Mouse (Mus musculus) hindbrain, embryonic 12.5 days (tissue): ENCODE measurements at regions not wholly inside any gene's neighbourhood (a gene's known extent, or its start where the extent isn't known, plus 50 kb on each side); places are given as distances from the start of the nearest gene placed in this dataset.
"Not testable (repeated sequence)": the region's sequence is repeated elsewhere in the genome, so short reads cannot be mapped to it uniquely, and the experiment has no call there.

Experiments
- ATAC-seq: fragments of 200-750 bp; cut with Nextera tagmentation; 2 replicates; pipeline ENCODE4 v1.8.0; 2017; ENCODE audit warnings: moderate TSS enrichment; ENCODE audit not compliant: low FRiP score
- H3K27ac ChIP-seq: fragments of 300-500 bp; sonication (generic); 2 replicates; pipeline ENCODE4 v1.5.1; 2016; ENCODE audit warnings: mild to moderate bottlenecking
- H3K27me3 ChIP-seq: fragments of 300-500 bp; sonication (generic); 2 replicates; pipeline ENCODE4 v1.6.1; 2016; ENCODE audit warnings: mild to moderate bottlenecking
- H3K36me3 ChIP-seq: fragments of 300-500 bp; sonication (generic); 2 replicates; pipeline ENCODE4 v1.6.1; 2016; ENCODE audit warnings: mild to moderate bottlenecking
- H3K4me1 ChIP-seq: fragments of 300-500 bp; sonication (generic); 2 replicates; pipeline ENCODE4 v1.6.1; 2016
- H3K4me2 ChIP-seq: fragments of 300-500 bp; sonication (generic); replicated peaks from 2 replicates; pipeline ENCODE4 v1.6.1; 2016; ENCODE audit warnings: mild to moderate bottlenecking
- H3K4me3 ChIP-seq: fragments of 300-500 bp; sonication (generic); 2 replicates; pipeline ENCODE4 v1.5.1; 2016; ENCODE audit warnings: mild to moderate bottlenecking
- H3K9ac ChIP-seq: fragments of 300-500 bp; sonication (generic); 2 replicates; pipeline ENCODE4 v1.6.1; 2016; ENCODE audit warnings: mild to moderate bottlenecking, moderate library complexity
- H3K9me3 ChIP-seq: fragments of 300-500 bp; sonication (generic); replicated peaks from 2 replicates; pipeline ENCODE4 v1.6.1; 2016; ENCODE audit warnings: mild to moderate bottlenecking
- WGBS: fragments of 180-500 bp; shearing (Covaris S2); methylation state at CpG from one replicate; pipeline ENCODE4 v1.1.7; 2016; 5-methylcytosine and 5-hydroxymethylcytosine counted together

GRCm38 (mm10) chr2:109402556-109402955 lies 122.0 kb upstream of the Mettl15 start:
- Histone ChIP-seq H3K9ac (no peak overlapping the region), H3K4me2 (no peak overlapping the region), H3K27me3 (no peaks in the 10 kb centered on the region), H3K4me3 (no peak overlapping the region), H3K27ac (no peak overlapping the region), H3K9me3 (no peaks in the 10 kb centered on the region), H3K4me1 (no peaks in the 10 kb centered on the region), H3K36me3 (no peaks in the 10 kb centered on the region)
- no peak for ATAC-seq
- WGBS = 80% methylated on average over 1 of the region's 1 CpGs

- no peak for ATAC-seq
- Histone ChIP-seq H3K4me2 (no peak overlapping the region), H3K4me1 (no peaks in the 10 kb centered on the region), H3K36me3 (no peaks in the 10 kb centered on the region), H3K27ac (no peak overlapping the region), H3K9ac (no peak overlapping the region), H3K9me3 (no peaks in the 10 kb centered on the region), H3K27me3 (no peaks in the 10 kb centered on the region), H3K4me3 (no peak overlapping the region)
- 83% methylated on average over 3 of the region's 3 CpGs for WGBS
Measured at GRCm38 (mm10) chr2:109404262-109404661, 123.7 kb upstream of the Mettl15 start.

GRCm38 (mm10) chr2:109406591-109407079 lies 126.1 kb upstream of the Mettl15 start:
- no peaks in the 10 kb centered on the region for H3K27me3 ChIP-seq
- ATAC-seq = no peak
- no peaks in the 10 kb centered on the region for H3K36me3 ChIP-seq
- no peaks in the 10 kb centered on the region for H3K4me1 ChIP-seq
- H3K9me3 ChIP-seq = no peaks in the 10 kb centered on the region
- no peak overlapping the region for H3K9ac ChIP-seq
- H3K4me2 ChIP-seq = no peak overlapping the region
- H3K4me3 ChIP-seq = no peak overlapping the region
- WGBS = 81% methylated on average over 7 of the region's 7 CpGs
- no peak overlapping the region for H3K27ac ChIP-seq

GRCm38 (mm10) chr2:109420098-109420497 lies 139.6 kb upstream of the Mettl15 start:
- ATAC-seq = no peak
- H3K4me1 ChIP-seq = no peaks in the 10 kb centered on the region
- H3K9ac ChIP-seq = no peak overlapping the region
- H3K9me3 ChIP-seq = no peaks in the 10 kb centered on the region
- H3K36me3 ChIP-seq = no peaks in the 10 kb centered on the region
- no peak overlapping the region for H3K4me3 ChIP-seq
- no peak overlapping the region for H3K27ac ChIP-seq
- H3K27me3 ChIP-seq = no peaks in the 10 kb centered on the region
- H3K4me2 ChIP-seq = no peak overlapping the region

GRCm38 (mm10) chr2:109431183-109431582 lies 150.6 kb upstream of the Mettl15 start:
- no peak for ATAC-seq
- WGBS = 95% methylated on average over 3 of the region's 3 CpGs
- Histone ChIP-seq H3K4me1 (no peaks in the 10 kb centered on the region), H3K4me2 (no peak overlapping the region), H3K9me3 (no peaks in the 10 kb centered on the region), H3K27ac (no peak overlapping the region), H3K27me3 (no peaks in the 10 kb centered on the region), H3K36me3 (no peaks in the 10 kb centered on the region), H3K9ac (no peak overlapping the region), H3K4me3 (no peak overlapping the region)

- Histone ChIP-seq H3K4me3 (no peak overlapping the region), H3K27me3 (no peaks in the 10 kb centered on the region), H3K36me3 (no peaks in the 10 kb centered on the region), H3K27ac (no peak overlapping the region), H3K9me3 (no peaks in the 10 kb centered on the region), H3K9ac (no peak overlapping the region), H3K4me2 (no peak overlapping the region), H3K4me1 (no peaks in the 10 kb centered on the region)
- 74% methylated on average over 3 of the region's 3 CpGs for WGBS
- ATAC-seq = no peak
Measured at GRCm38 (mm10) chr2:109442551-109443120, 162.1 kb upstream of the Mettl15 start.

GRCm38 (mm10) chr2:109443521-109444066 lies 163.0 kb upstream of the Mettl15 start:
- Histone ChIP-seq H3K9me3 (no peaks in the 10 kb centered on the region), H3K4me1 (no peaks in the 10 kb centered on the region), H3K27me3 (no peaks in the 10 kb centered on the region), H3K9ac (no peak overlapping the region), H3K27ac (no peak overlapping the region), H3K36me3 (no peaks in the 10 kb centered on the region), H3K4me3 (no peak overlapping the region), H3K4me2 (no peak overlapping the region)
- WGBS = 82% methylated on average over 3 of the region's 3 CpGs
- no peak for ATAC-seq

GRCm38 (mm10) chr2:109462246-109462645 lies 181.7 kb upstream of the Mettl15 start:
- 97% methylated on average over 1 of the region's 1 CpGs for WGBS
- H3K9me3 ChIP-seq = not testable (repeated sequence)

GRCm38 (mm10) chr2:109484306-109484705 lies 190.2 kb upstream of the Bdnf start:
- Histone ChIP-seq H3K9me3 (no peaks in the 10 kb centered on the region), H3K4me1 (no peaks in the 10 kb centered on the region), H3K9ac (no peak overlapping the region), H3K4me2 (no peak overlapping the region), H3K4me3 (no peak overlapping the region), H3K27me3 (no peaks in the 10 kb centered on the region), H3K36me3 (no peaks in the 10 kb centered on the region), H3K27ac (no peak overlapping the region)
- 58% methylated on average over 1 of the region's 1 CpGs for WGBS
- no peak for ATAC-seq

More at GRCm38 (mm10) chr2:109462246-109462645, 181.7 kb upstream of the Mettl15 start:
- H3K36me3 ChIP-seq, H3K4me3 ChIP-seq, H3K4me1 ChIP-seq, H3K27me3 ChIP-seq, H3K4me2 ChIP-seq, H3K9ac ChIP-seq, H3K27ac ChIP-seq, ATAC-seq: not testable (repeated sequence)

- Histone ChIP-seq H3K36me3 (no peaks in the 10 kb centered on the region), H3K27me3 (no peaks in the 10 kb centered on the region), H3K4me2 (no peak overlapping the region), H3K4me1 (no peaks in the 10 kb centered on the region), H3K27ac (no peak overlapping the region), H3K9me3 (no peaks in the 10 kb centered on the region), H3K9ac (no peak overlapping the region), H3K4me3 (no peak overlapping the region)
- no peak for ATAC-seq
- 78% methylated on average over 1 of the region's 1 CpGs for WGBS
Measured at GRCm38 (mm10) chr2:109487591-109487990, 186.9 kb upstream of the Bdnf start.

GRCm38 (mm10) chr2:109502186-109502585 lies 172.3 kb upstream of the Bdnf start:
- Histone ChIP-seq H3K36me3 (no peaks in the 10 kb centered on the region), H3K4me2 (no peak overlapping the region), H3K27me3 (no peaks in the 10 kb centered on the region), H3K9ac (no peak overlapping the region), H3K4me1 (no peaks in the 10 kb centered on the region), H3K4me3 (no peak overlapping the region), H3K9me3 (no peaks in the 10 kb centered on the region), H3K27ac (no peak overlapping the region)
- WGBS = 72% methylated on average over 5 of the region's 5 CpGs
- ATAC-seq = no peak

- Histone ChIP-seq H3K9me3 (no peaks in the 10 kb centered on the region), H3K27ac (no peak overlapping the region), H3K27me3 (no peaks in the 10 kb centered on the region), H3K36me3 (no peaks in the 10 kb centered on the region), H3K9ac (no peak overlapping the region), H3K4me1 (no peaks in the 10 kb centered on the region), H3K4me3 (no peak overlapping the region), H3K4me2 (no peak overlapping the region)
- no peak for ATAC-seq
- WGBS = 53% methylated on average over 6 of the region's 6 CpGs
Measured at GRCm38 (mm10) chr2:109504906-109505305, 169.6 kb upstream of the Bdnf start.
